Mouse (Mus musculus): ENCODE measurements around the gene Ptpn6. TPM values are rescaled to one million over a fixed set of nuclear protein-coding genes. Genes with fewer than 3 reads are reported as not detected.
A peak's percentile ranks its signal among the peaks of the same experiment; 100 is the strongest.
"Not testable (repeated sequence)": the region's sequence is repeated elsewhere in the genome, so short reads cannot be mapped to it uniquely, and the experiment has no call there.

Gene Ptpn6
- total RNA-seq, 2 experiments from 2014 or later: 4.7 TPM

DNA sequence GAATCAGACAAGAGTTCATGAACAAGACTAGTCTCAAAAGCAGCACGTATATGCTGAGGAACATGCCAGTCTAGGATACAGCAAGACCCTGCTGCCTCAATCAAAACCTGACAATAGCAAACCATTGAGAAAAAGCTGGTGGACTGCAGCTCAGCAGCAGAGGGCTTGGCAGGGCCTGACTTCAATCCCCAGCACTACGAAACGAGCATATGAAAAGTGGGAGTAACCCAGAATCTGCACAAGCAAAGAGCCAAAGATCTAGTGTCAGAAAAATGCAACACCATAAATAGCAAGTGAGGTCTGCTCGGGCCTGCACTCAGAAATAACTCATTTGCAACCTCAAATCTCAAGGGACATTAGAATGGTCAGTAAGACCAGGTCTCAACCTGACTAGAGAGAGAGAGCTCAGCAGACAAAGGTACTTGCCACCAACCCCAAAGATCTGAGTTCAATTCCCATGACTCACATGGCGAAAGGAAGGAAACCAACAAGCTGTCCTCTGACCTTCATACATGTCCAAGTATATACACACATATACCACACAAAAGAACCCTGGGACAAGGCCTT lies 32.4 kb downstream of the Ptpn6 start:
- intact Hi-C loops (cut with DNase I): no loop called here
- no peak for DNase-seq (ENCODE audit: low spot score)

DNA sequence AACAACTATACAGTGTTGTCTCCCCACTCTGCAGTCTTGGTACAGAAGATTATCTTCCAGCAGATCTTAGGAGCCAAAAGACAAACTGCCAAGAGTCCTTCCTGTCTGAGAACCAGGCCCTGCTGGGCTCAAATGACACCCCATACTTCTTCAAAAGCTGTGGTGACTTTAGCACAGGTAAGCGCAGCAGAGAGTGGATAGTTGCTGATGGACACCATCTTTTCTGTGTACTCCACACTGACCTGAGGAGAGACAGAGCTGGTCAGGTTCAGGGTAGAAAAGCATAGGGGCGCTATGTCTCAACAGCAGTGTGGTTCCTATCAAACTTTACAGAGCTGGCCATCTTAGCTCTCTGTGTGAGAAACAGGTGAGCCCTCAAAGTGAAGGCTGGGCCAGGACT lies 34.1 kb downstream of the Ptpn6 start:
- DNase-seq (ENCODE audit: low spot score): no peak
- intact Hi-C loops (cut with DNase I): no loop called here

DNA sequence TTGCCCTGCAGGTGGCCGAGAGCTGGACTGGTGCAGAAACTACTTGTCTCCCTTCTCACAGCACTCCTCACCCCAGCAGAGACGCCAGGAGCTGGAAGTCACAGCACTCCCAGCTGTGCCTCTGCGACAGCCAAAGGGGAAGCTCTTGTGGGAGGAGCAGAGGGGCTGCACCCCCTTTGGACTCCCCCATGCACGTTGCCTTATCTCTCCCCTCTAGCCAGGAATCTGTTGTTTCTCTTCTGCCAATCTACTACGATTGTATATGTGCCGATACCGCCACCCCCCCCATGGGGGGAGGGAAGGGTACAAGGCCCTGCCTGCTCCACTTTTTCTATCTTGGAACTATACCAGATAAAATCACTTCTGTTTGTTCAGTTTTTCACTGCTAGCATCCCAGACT lies 34.7 kb downstream of the Ptpn6 start:
- intact Hi-C loops (cut with DNase I): no loop called here
- no peak for DNase-seq (ENCODE audit: low spot score)

DNA sequence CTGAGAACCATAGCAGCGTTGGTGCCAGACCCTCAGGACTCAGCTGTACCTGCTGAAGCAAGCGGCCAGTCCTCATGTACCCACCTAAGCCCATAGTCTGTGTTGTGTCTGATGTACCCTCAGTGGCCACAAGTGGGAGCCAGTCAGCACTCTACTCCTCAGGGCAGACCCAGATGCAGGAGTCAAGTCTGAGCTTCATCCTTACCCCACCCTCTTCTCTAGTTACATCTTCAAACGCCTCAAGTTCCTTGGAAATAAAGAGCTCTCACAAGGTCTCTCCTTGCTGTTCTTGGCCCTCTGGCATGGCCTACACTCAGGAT lies 35.8 kb downstream of the Ptpn6 start:
- intact Hi-C loops (cut with DNase I): no loop called here
- no peak for DNase-seq (ENCODE audit: low spot score)

DNA sequence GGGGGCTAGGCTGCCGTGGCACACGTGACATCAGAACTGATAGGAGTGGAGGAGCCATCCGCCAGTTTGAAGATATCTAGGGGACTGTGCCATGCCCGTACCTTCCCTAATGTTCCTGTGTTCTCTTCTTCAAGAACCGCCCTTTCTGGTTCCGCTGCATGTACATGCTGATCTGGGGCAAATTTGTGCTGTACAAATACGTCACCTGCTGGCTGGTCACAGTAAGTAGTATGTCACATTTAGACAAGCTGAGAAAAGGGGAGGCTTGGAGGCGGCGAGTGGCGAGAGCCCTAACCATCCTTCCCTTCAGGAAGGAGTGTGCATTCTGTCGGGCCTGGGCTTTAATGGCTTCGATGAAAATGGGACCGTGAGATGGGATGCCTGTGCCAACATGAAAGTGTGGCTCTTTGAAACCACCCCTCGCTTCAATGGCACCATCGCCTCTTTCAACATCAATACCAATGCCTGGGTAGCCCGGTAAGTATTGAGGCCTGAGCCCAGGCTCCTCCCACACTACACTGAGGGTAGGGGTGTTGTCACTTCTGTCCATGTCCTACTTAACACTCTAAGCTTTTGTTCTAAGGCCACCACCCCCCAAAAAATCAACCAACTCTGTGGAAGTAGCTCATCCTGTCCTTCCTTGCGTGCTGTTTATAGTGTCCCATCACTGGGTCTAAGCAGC lies 36.3 kb downstream of the Ptpn6 start:
- DNase-seq (ENCODE audit: low spot score): no peak
- intact Hi-C loops (cut with DNase I): no loop called here

DNA sequence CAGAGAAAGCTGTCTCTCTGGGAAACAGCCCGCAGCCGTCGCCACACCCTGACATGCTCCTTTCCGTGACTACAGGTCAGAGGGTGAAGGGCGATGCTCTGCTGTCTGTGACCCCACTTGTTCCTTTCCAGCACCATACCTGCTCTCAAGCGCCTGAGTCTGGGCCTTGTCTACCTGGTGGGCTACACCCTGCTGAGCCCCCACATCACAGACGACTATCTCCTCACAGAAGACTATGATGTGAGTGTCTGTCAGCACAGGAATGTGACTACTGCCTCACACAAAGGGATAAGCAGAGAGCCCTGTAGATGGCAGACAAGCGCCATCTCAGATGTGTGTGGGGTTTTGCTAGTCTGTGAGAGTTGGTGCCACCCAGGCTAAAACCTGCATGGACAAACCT lies 37.2 kb downstream of the Ptpn6 start:
- intact Hi-C loops (cut with DNase I): no loop called here

DNA sequence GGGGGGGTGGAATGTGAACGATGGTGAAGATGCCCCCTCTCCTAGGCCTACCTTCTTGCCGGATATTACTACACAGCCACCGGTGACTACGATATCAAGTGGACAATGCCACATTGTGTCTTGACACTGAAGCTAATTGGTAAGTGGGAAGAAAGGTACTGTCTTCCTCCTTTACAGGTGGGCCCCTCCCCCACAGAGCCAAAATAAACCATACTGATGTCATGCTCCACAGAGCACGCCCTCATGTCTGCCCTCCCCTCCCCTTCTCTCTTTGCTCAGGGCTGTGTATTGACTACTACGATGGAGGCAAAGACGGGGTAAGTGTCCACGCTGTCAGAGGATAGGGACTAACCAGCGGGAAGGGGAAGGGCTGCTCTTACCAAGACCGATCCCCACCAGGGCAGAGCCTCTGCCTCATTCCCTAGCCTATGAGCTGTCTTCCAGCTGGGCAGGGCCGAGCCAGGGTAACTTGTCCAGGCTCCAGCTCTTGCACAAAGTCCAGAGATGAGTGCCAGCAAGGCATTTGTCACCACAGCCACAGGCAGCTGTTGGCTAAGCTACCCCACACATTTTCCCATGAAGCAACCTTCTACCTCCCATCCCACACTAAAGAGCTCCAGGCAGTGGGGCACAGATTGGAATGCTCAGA lies 38.4 kb downstream of the Ptpn6 start:
- intact Hi-C loops (cut with DNase I): no loop called here
- peak; percentile 65 for DNase-seq (ENCODE audit: low spot score)

More for the DNA sequence above, 37.2 kb downstream of the Ptpn6 start:
- no peak for DNase-seq (ENCODE audit: low spot score)

DNA sequence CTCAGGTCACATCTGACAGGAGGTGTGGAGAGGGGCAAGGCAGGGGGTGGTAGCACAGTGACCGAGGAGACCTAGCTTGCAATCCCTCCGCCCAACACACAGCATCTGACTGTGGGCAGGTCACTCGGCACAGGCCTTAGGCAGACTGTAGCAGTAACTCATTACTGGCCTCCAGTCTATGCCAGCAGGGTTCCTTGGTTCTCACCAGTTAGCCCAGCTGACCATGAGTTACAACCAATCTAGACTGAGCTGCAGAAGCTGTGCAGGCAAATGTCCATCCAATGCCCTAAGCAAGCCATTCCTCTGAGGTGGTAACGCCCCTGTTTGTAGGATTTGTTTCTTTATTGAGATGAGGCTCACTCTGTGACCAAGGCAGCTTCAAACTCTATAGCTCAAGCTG lies 39.1 kb downstream of the Ptpn6 start:
- intact Hi-C loops (cut with DNase I): no loop called here
- DNase-seq (ENCODE audit: low spot score): no peak

DNA sequence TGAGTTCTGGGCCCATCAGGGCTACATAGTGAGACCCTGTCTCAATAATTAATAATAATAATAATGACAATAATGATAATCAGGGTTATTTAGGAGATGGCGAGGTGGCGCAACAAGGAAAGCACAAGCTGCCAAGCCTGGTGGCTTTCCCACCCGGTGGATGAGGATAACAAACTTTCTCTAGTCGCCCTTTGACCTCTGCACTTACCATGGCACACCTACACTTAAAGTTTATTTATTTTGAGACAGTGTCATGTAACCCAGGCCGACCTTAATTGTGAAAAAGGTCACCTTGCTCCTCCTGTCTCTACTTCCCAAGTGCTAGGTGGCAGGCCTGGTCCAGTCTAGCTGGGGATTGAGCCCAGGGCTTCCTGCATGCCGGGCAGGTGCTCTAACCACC lies 39.8 kb downstream of the Ptpn6 start:
- intact Hi-C loops (cut with DNase I): no loop called here
- DNase-seq (ENCODE audit: low spot score): no peak

DNA sequence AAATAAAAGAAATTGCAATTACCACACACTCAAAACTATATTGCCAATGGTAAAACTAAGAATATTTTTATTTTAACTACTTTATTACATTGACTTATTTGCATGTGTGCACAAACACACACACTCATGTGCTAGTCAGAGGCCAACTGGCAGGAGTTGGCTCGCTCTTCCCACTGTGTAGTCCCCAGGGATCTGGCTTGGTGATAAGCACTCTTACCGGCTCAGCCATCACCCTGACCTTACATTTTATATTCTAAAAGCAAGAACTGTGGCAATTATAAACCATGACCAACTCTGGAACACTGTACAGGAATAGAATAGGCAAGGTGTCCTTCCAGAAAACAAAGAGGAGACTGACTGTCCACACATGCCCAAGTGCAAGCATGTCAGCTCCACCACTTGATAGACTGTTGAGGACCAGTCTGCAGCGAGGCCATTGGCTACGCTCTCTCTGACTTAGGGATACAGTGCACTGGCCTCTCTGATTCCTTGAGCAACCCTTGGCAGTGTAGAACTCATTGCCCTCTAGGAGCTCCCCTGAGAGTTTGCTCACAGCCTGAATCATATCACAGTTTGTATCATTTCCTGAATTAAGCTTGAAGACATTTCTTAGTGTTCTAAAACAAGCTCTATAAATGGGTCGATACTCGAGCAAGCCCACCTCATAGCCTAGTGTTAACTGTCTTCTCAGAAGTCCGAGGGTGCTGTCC lies 41.9 kb downstream of the Ptpn6 start:
- no peak for DNase-seq (ENCODE audit: low spot score)

DNA sequence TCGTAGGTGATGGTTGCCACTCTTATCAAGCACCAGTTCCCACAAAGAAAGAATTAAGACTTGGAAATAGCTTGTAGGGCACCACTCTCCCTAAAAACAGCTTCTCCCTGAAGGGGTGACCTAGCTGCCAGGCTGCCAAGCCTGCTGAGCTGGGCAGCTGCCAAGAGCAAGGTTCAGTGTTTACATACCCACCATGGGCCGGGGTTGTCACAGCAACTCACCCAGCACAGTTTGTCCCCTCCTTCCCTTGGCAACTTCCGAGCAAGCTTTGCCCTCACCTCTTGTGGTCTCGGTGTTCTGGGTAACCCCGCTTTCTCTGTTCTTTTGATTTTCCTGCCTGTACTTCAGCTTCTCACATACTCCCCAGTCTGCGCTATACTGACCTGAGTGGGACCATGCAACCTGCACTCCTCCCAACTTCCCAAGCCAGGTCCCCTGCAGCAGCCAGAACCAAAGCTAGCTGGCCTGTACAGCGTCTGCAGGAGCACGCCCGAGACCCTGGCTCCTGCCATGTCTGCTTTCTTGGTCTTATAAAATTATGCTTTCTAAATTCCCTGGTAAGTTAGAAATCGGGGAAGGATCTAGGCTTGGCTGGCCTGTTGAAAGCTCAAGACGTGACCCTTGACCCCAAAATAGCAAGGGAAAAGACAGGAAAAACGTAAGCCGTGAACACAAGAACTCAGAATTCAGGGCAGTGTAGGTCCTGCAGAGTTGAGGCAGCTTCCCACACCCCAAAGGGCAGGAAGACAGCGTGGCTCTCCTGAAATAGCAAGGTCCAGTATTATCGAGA lies 44.2 kb downstream of the Ptpn6 start:
- DNase-seq (ENCODE audit: low spot score): peak; percentile 46

More for the DNA sequence above, 41.9 kb downstream of the Ptpn6 start:
- intact Hi-C loops (cut with DNase I): no loop called here

DNA sequence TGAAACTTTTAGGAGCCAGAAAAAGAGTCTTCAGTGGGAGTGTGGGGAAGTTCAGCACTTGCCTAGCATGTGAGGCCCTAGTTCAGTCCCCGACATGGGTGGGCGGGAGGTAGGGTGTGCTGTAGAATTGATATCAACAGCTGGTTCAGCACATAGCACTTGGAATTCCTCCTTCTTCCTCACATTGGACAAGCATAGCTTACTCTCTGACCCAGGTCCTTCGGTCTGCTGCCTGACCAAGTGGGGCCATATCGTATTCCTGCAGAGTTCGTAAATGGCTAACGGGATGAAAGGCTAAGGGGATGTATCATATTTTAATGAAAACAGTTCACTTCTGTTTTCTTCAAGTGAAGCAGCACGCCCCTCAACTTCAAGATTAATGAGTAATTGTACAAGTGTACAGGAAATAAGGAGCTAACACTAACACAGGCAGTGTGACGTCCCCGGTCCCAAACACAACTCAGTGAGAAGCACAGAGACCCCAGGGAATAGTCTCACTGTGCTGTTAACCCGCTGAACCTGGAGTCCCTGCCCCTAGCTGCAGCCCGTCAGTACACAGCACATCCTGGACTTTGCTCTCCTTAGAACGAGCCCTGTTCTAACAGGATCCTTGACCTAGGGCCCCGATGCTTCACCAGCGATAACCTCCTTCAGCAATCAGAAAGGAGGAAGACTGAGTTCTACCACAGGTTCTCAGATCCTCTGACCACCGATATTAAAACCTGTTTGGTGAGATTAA lies 45.1 kb downstream of the Ptpn6 start:
- intact Hi-C loops (cut with DNase I): no loop called here
- no peak for DNase-seq (ENCODE audit: low spot score)

More for the DNA sequence above, 44.2 kb downstream of the Ptpn6 start:
- intact Hi-C loops (cut with DNase I): no loop called here

DNA sequence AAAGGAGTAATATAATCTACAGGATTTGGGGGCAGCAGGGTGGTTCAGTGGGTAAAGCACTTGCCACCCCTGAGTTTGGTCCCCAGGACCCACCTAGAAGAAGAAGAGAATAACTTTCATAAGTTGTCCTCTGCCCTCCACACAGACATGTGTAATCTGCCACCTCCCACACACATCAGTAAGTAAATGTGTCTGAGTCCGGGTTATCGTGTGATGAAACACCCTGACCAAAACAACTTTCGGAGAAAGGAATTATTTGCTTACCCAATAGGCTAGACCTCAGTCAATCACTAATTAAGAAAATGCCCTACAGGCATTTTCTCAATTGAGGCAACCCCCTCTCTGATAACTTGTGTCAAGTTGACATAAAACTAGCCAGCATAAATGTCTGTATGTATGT lies 48.0 kb downstream of the Ptpn6 start:
- DNase-seq (ENCODE audit: low spot score): no peak
- intact Hi-C loops (cut with DNase I): no loop called here

DNA sequence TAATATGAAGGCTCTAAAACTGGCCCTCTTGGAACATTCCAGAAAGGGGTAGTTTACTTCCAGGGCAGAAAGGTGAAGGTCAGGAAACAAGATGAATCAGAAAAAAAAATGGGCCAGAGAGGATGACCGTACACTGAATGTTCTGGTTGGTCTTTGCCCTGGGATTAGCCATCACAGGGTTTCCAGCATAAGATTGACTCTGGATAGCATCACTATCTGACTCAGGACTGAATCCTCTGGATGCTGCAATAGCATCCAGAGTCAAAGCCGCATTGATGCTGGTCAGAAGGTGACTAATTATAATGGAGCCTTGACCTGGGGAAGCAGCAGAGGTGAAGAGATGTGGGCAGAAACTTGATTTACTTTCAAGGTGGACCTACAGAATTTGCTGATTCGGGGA lies 49.5 kb downstream of the Ptpn6 start:
- DNase-seq (ENCODE audit: low spot score): no peak
- intact Hi-C loops (cut with DNase I): no loop called here

DNA sequence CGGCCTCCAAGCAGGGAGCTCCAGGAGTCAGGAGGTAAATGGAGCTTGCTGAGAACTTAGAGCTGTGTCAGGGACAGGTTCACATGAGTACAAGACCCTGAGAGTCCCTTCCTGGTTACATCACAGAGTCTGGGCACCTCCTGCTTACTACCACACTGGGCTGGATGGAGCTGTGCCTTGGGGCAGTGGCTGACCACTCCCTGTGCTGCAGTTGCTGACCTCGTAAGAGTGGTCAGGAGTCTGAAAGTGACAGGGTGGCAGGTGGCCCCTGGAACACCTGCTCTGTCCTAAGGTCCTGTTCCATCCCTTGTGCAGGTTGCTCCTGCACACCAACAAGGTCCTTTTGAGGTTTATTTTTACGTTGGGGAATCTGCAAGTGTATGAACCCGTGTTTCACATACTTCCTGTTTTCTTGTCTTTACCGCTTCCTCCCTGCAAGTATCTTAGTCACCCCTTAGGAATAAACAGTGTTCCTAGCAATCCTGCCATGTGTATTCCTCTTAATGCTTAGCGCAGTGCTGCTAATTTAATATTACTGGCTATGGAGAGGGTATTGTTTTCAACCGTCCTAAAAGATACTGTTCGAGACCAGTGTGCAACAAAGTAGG lies 50.3 kb downstream of the Ptpn6 start:
- intact Hi-C loops (cut with DNase I): no loop called here
- DNase-seq (ENCODE audit: low spot score): no peak

DNA sequence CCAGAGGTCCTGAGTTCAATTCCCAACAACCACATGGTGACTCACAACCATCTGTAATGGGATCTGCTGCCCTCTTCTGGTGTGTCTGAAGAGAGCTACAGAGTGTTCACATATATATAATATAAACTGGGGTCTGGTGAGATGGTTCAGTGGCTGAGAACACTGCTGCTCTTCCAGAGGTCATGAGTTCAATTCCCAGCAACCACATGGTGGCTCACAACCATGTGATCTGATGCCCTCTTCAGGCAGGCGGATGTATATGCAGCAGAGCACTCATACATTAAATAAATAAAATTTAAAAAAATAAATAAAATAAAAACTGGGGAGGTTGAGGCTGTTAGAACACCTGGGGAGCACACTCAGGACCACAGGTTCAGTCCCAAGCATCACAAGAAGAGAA lies 51.9 kb downstream of the Ptpn6 start:
- intact Hi-C loops (cut with DNase I): not testable (repeated sequence)

DNA sequence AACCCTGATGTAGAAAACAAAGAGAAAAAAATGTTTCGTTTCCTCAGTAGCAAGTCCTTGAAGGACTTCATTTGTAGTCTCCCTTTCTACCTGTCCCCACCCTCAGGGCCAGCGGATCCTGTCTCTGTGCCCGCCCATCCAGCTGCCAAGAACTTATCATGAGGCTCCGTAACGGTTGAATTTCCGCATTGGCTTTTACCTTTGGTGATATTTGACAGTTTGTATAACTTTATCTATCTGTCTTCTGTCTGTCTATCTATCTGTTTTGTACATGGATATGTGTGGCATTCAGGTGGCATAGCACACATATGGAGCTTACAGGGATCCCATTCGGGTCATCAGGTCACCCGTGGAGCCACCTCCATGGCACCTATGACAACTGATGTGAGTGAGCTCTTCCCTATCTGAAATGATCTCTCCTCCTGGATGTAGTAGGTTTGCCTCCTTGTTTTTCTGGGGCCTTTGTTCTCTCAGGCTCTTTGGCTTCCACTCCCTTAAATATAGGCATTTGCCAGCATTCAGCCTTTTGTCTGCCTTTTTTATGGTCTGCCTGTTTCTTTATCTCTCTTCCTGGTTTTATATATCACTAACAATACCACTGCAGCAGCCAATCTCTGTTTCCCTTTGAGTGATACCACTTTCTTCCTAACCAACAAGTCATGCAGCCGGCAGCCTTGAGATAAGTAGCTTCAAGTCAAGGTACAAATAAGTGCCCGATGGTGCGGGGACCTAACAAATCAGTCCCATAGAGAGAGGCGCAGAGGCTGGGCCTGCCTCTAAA lies 52.7 kb downstream of the Ptpn6 start:
- intact Hi-C loops (cut with DNase I): no loop called here
- DNase-seq (ENCODE audit: low spot score): no peak

More for the DNA sequence above, 51.9 kb downstream of the Ptpn6 start:
- DNase-seq (ENCODE audit: low spot score): not testable (repeated sequence)

DNA sequence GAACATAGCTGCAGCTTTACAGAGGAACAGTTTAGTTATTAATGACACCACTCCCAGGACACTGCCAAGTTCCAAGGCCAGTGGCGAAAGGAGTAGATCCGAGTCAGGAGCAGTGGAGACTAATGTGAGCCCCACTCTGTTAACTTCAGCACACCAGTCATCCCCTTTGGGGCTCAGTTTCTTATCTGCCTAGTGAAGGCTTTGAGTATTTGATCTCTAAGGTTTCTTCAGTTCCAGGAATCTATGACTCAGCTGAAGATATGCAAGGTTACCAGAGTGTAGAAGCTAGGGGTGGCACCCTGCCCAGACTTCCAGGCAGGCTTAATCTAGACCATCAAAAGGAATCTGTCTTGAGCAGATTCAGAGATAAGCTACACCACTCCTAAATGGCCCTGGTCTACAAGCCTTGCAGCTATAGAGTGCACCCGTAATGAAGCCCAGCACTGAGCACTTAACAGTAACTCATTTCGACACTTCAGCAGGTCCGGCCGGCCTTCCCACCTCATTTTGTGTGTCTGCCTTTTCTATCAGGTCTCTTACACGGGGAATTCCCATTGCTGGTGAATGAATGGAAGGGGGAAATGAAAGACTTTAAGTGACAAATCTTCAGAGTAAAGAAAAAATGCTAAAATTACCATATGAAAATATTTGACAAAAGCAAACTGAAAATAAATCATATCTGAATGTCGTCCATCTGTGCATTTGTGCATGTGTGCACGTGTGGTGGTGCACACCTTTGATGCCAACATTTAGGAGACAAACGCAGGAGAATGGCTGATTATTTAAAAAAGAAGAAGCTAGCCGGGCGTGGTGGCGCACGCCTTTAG lies 54.7 kb downstream of the Ptpn6 start:
- intact Hi-C loops (cut with DNase I): no loop called here
- DNase-seq (ENCODE audit: low spot score): no peak
